Mouse (Mus musculus) forebrain, postnatal 0 days (tissue): ENCODE results near the gene Ercc1. TPM values are rescaled to one million over a fixed set of nuclear protein-coding genes. Genes with fewer than 3 reads are reported as not detected.
A peak's percentile ranks its signal among the peaks of the same experiment; 100 is the strongest.

Source experiments
- ATAC-seq: fragments of 200-750 bp; cut with Nextera tagmentation; 2 replicates; pipeline ENCODE4 v1.8.0; 2017; ENCODE audit warnings: mild to moderate bottlenecking, moderate library complexity
- DNase-seq: peaks from one replicate; pipeline ENCODE4 v3.0.0-alpha.2; 2015
- H3K27ac ChIP-seq: fragments of 300-500 bp; sonication (generic); 2 replicates; pipeline ENCODE4 v1.5.1; 2014; ENCODE audit warnings: low read depth, mild to moderate bottlenecking, antibody characterized with exemption, low read length, moderate library complexity, mixed read lengths
- H3K27me3 ChIP-seq: fragments of 300-500 bp; sonication (generic); 2 replicates; pipeline ENCODE4 v1.6.1; 2014; ENCODE audit warnings: mild to moderate bottlenecking, low read length, mixed read lengths; ENCODE audit not compliant: insufficient read depth
- H3K36me3 ChIP-seq: fragments of 300-500 bp; sonication (generic); 2 replicates; pipeline ENCODE4 v1.6.1; 2014; ENCODE audit warnings: mild to moderate bottlenecking, moderate library complexity; ENCODE audit not compliant: insufficient read depth
- H3K4me1 ChIP-seq: fragments of 300-500 bp; sonication (generic); 2 replicates; pipeline ENCODE4 v1.6.1; 2014; ENCODE audit warnings: antibody characterized with exemption; ENCODE audit not compliant: insufficient read depth
- H3K4me2 ChIP-seq: fragments of 300-500 bp; sonication (generic); 2 replicates; pipeline ENCODE4 v1.6.1; 2014; ENCODE audit warnings: low read depth, mild to moderate bottlenecking, moderate library complexity
- H3K4me3 ChIP-seq: fragments of 300-500 bp; sonication (generic); 2 replicates; pipeline ENCODE4 v1.5.1; 2014; ENCODE audit warnings: low read depth, low read length, mixed read lengths
- H3K9ac ChIP-seq: fragments of 300-500 bp; sonication (generic); 2 replicates; pipeline ENCODE4 v1.6.1; 2014; ENCODE audit warnings: mild to moderate bottlenecking
- H3K9me3 ChIP-seq: fragments of 300-500 bp; sonication (generic); 2 replicates; pipeline ENCODE4 v1.6.1; 2016; ENCODE audit warnings: low read length
- CTCF ChIP-seq: sonication (generic); IDR thresholded peaks from 2 replicates; pipeline ENCODE4 v1.5.1; 2016; ENCODE audit warnings: antibody characterized with exemption, control low read depth, low read depth
- WGBS: fragments of 180-500 bp; shearing (Covaris S2); extraction: QIAGEN DNeasy Blood & Tissue Kit; methylation state at CpG from one replicate; pipeline ENCODE4 v1.1.7; 2014; 5-methylcytosine and 5-hydroxymethylcytosine counted together
- polyA plus RNA-seq: library from polyadenylated mRNA; unstranded; fragments of >200 nt; fragmentation: Nextera tagmentation; extraction: Ambion mirVana; gene quantifications from 2 replicates; pipeline ENCODE4 v1.2.1, GENCODE M21; 2015
- total RNA-seq: library from RNA; depleted of rRNA; stranded (reverse); fragments of >200 nt; gene quantifications from 2 replicates; pipeline ENCODE4 v1.2.3, GENCODE M21; 2014

Gene Ercc1
- total and polyA plus RNA-seq, 2 experiments from 2014 or later: 56.6 to 80.5 TPM

DNA sequence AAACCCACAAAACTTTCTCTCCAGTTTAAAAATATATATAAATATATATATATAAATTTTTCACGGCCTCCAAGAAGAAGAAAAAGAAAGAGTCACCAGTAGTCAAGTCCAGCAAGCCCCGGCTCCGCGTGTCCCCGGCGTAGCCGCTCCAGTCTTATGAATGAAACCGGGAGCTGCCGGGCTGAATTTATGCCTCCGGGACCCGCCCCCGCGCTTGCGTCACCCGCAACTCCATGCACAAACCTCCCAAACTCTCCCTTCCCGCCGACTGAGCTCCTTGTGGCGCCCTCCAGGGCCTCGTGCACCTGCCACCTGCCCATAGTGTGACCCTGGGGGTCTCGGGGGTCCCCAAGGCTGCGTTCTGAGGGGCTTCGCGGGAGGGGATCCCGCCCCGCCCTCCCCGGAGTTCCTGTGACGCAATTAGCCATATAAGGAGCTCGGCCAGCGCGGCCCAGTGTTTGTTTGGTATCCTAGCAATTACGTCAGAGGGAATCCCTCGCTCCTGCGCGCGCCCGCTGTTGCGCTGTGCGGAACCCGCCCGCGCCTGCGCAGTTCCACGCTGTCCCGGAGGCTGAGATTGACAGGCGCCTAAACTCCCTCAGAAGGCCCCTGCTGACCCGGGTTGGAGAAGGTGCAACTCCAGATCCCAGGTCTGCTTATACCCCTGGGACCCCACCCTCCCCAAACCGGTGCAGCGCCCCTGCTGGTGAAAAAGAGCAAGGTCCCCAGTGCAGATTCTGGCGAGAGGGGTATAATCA is 34.5 kb upstream of the Ercc1 start, which contains the start of gene Fosb:
Fosb (minus strand) TSS at position 168 of the 758 bp plus-strand sequence.
- TF ChIP-seq CTCF: peak; percentile 65
- Histone ChIP-seq H3K27ac (no peak within 1 kb of the TSS), H3K9ac (peak within 1 kb of the TSS; percentile 45), H3K27me3 (peaks cover 23% of the 10 kb centered on the region), H3K4me2 (peak within 1 kb of the TSS; percentile 94), H3K4me1 (peaks cover 4% of the 10 kb centered on the region), H3K4me3 (peak within 1 kb of the TSS; percentile 60), H3K36me3 (no peaks in the 10 kb centered on the region), H3K9me3 (no peaks in the 10 kb centered on the region)
- peak; percentile 98 for DNase-seq
- WGBS: 3% methylated on average over 48 of the region's 49 CpGs
- ATAC-seq: peak; percentile 87

DNA sequence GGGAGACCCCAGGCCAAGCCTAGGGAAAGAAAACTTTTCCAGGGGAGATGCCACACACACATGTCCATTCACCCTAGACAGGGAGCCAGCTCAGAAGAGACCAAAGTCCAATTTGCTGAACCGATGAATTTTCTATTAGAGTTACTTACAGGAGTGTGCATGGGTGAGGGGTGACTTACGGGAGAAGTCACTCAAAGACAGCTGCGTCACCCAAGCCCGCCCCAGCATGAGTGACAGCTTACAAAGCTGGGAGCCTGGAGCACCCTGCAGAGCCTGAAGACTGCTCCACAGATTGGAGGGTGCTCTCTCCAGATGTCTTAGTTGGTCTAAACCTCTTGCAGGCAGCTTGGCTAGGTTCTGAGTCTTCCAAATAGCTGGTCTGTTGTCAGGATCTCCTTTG is 32.6 kb upstream of the Ercc1 start:
- ATAC-seq (no peak), DNase-seq (no peak)
- 33% methylated on average over 4 of the region's 4 CpGs for WGBS
- TF ChIP-seq CTCF: no peak
- Histone ChIP-seq H3K4me3 (no peak overlapping the region), H3K27ac (no peak overlapping the region), H3K4me2 (no peak overlapping the region), H3K27me3 (0 out of 2 replicates have a peak, but pooled peaks cover 6% of the 10 kb centered on the region), H3K9ac (no peak overlapping the region), H3K9me3 (no peaks in the 10 kb centered on the region), H3K4me1 (peaks cover 4% of the 10 kb centered on the region), H3K36me3 (no peaks in the 10 kb centered on the region)

DNA sequence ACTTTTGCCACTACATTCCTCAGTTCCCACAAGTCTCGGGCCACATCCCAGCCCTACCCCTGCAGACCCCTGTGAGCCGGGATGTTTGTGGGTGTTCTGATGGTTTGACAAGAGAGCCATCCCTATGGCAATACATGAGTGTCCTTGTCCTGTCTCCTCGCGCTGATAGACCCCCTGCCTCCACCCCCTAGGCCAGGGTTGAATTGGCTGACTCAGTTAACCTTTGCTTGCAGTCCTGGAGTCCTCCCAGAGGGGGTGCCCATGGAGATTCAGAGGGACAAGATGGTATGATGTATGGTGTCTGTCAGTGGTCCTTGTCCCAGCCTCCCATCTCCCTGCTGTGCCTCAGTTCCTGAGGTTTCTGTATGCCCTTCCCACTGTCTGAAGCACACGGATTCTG is 30.5 kb upstream of the Ercc1 start:
- H3K36me3 ChIP-seq: no peaks in the 10 kb centered on the region
- H3K27ac ChIP-seq: no peak overlapping the region
- no peak overlapping the region for H3K9ac ChIP-seq
- no peak overlapping the region for H3K4me2 ChIP-seq
- WGBS: 47% methylated on average over 5 of the region's 5 CpGs
- peaks cover 4% of the 10 kb centered on the region for H3K4me1 ChIP-seq
- ATAC-seq (no peak), DNase-seq (no peak)
- no peaks in the 10 kb centered on the region for H3K9me3 ChIP-seq
- TF ChIP-seq CTCF: no peak
- no peak overlapping the region for H3K4me3 ChIP-seq
- H3K27me3 ChIP-seq: 0 out of 2 replicates have a peak, but pooled peaks cover 6% of the 10 kb centered on the region

DNA sequence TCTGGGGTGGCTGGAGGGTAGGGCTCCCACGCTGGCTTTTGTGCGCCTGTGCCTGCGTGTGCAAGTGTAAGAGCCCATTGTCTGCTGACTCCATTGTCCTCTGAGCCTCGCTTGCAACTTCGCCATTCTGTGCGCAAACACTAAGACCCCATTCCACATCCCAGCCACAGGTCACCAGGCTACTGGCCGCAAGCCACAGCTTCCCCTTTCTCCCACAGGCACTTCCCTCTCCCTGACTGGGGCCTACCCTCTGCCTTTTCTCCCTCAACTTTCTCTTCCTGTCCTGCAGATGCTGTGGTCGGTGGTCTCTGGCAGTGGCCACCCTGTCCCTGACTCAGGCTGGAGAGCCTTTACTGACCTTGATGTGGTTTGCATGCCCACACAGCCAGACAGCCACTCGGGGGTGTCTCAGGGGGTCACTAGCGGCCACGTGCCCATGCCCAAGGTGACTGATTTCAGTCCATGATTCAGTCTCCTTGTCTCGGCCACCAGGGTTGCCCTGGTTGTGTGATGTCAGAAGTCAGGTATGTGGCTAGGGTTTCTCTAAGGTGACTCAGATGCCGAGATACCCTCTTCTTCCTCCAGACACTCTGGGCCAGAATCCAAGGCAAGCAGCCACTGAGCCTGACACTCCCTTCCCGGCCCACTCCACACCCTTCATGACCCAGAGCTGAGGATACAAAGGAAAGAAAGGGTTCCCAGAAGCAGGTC is 28.0 kb upstream of the Ercc1 start:
- Histone ChIP-seq H3K27ac (no peak overlapping the region), H3K27me3 (0 out of 2 replicates have a peak, but pooled peaks cover 2% of the 10 kb centered on the region), H3K4me2 (no peak overlapping the region), H3K9me3 (no peaks in the 10 kb centered on the region), H3K4me3 (no peak overlapping the region), H3K4me1 (peaks cover 7% of the 10 kb centered on the region; the same call in 1 of the 2 replicates), H3K9ac (no peak overlapping the region), H3K36me3 (no peaks in the 10 kb centered on the region)
- no peak for TF ChIP-seq CTCF
- WGBS: 45% methylated on average over 14 of the region's 14 CpGs
- no peak for ATAC-seq
- no peak for DNase-seq

DNA sequence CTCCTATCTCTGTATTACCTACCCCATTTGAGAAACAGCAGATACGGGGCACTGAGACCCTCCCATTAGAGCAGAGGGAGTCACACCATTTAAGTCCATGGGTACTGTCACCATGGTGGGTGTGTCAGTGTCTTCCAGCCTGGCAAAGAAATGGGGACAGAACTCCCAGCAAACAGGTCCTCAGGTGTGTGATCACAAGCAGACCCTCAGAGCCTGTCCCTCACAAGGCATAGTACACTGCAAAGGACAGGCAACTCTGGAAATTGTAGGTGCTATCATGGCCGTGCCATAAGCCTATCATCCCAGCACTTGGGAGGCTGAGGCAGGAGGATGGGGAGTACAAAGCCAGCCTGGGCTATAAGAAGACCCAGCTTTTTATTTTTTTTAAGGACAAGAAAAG is 26.4 kb upstream of the Ercc1 start:
- Histone ChIP-seq H3K9me3 (no peaks in the 10 kb centered on the region), H3K4me2 (no peak overlapping the region), H3K4me3 (no peak overlapping the region), H3K27ac (no peak overlapping the region), H3K36me3 (no peaks in the 10 kb centered on the region), H3K4me1 (peaks cover 7% of the 10 kb centered on the region; the same call in 1 of the 2 replicates), H3K27me3 (no peaks in the 10 kb centered on the region), H3K9ac (no peak overlapping the region)
- no peak for DNase-seq
- ATAC-seq: no peak
- TF ChIP-seq CTCF: no peak
- 70% methylated on average over 2 of the region's 2 CpGs for WGBS

DNA sequence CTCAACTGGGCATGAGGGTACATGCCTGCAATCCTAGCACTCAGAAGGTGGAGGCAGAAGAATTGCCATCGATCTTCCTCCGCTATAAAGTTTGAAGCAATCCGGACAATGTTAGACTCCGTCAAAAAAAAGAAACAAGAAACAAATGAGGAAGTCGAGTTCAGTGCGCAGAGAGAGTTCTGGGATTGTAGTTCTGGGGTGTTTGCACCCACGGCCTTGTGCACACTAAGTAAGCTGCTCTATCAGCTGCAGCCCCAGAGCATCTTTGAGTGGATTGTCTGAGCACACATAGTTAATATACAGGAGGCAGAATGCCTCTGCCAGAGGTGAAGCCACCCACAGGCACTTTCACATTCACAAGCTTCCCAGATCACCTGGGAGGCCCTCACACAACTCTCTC is 25.9 kb upstream of the Ercc1 start:
- Histone ChIP-seq H3K36me3 (no peaks in the 10 kb centered on the region), H3K4me2 (no peak overlapping the region), H3K27ac (no peak overlapping the region), H3K9ac (no peak overlapping the region), H3K4me1 (peaks cover 7% of the 10 kb centered on the region; the same call in 1 of the 2 replicates), H3K27me3 (no peaks in the 10 kb centered on the region), H3K4me3 (no peak overlapping the region), H3K9me3 (no peaks in the 10 kb centered on the region)
- DNase-seq (no peak), ATAC-seq (no peak)
- 82% methylated on average over 7 of the region's 7 CpGs for WGBS
- TF ChIP-seq CTCF: no peak

DNA sequence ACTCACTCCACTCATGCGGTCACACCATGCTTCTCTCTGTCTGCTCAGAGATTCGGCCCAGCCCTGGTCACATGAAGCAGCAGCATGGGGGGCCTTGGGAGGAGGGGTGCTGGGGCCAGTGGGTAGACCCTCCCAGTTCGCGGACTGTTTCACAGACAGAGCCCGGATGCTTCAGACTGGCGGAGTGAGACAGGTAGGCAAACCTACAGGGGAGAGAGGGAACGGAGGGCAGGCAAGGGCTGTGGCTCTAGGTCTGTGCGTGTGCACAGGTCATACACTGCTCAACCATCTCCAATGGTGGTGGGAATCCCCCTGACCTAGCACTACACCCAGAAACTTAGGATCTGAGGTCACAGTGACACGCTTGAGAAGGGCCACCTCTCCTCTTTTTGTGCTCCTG is 25.1 kb upstream of the Ercc1 start:
- H3K27me3 ChIP-seq: no peaks in the 10 kb centered on the region

More for the DNA sequence above, 25.1 kb upstream of the Ercc1 start:
- 15% methylated on average over 9 of the region's 9 CpGs for WGBS
- Histone ChIP-seq H3K27ac (peak overlapping the region; percentile 62), H3K4me1 (peaks cover 7% of the 10 kb centered on the region; the same call in 1 of the 2 replicates), H3K4me3 (peak overlapping the region; percentile 65), H3K9me3 (no peaks in the 10 kb centered on the region), H3K36me3 (no peaks in the 10 kb centered on the region), H3K4me2 (peak overlapping the region; percentile 82), H3K9ac (peak overlapping the region; percentile 58)
- TF ChIP-seq CTCF: no peak
- DNase-seq (no peak), ATAC-seq (peak; percentile 57)
